Mouse (Mus musculus) lung, adult 2 months (tissue): ENCODE results near the gene Thsd4.

Experiments
- CTCF ChIP-seq: fragments of 200-500 bp; IDR thresholded peaks from 2 replicates; pipeline ENCODE4 v1.5.1; 2011; ENCODE audit warnings: mild to moderate bottlenecking, low read length, control low read depth; ENCODE audit not compliant: insufficient read depth
- POLR2A ChIP-seq: fragments of 200-500 bp; IDR thresholded peaks from 2 replicates; pipeline ENCODE4 v1.6.1; 2011; ENCODE audit warnings: low read depth, mild to moderate bottlenecking, control low read depth, low read length, borderline replicate concordance; ENCODE audit errors: extremely low read depth

DNA sequence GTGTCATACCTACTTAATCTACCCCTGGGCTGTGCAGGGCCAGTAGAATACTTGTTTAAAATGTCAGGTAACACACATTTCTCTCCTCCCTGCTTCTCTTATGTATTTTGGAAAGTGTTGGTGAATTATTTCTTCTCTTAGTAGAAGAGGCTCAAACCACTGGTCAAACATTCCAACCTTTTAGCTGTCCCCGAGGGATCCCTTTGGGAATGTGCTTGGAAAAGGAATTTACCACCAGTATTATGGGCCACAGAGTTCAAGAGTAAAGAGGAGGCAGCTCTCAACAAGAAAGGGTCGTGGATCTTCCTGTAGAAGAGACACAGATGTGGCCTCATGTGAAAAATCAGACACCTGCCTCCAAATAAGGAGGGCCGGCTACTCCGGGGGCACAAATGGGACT, 292.4 kb downstream of the Thsd4 start:
- TF ChIP-seq POLR2A (no peak), CTCF (no peak)
